ENCODE assay signal across 16 mouse cellular contexts in genomic region chr14:61796671-61797070, GRCm38 (mm10).
DNase-seq lines count a peak whose midpoint lies in the region.
"Had no signal": no experiment of that assay in that cellular context is flagged by ENCODE, and none has a peak within 500 bp of the region (broad histone marks: within the 10 kb centered on the region; RNA-seq: fewer than 3 reads in every experiment).

No protein-coding gene starts in this region.

- DNase-seq in heart, adult 11 months: peak; percentile 65
- DNase-seq in heart, adult 8-10 months (ENCODE audit: low spot score): no peak
- DNase-seq in ES-CJ7 (ENCODE audit: low read depth, low spot score): peak; percentile 55
- DNase-seq in ZHBTc4 (ENCODE audit: low read depth, low spot score): peak; percentile 20
- DNase-seq in spleen, postnatal 10 days (ENCODE audit: low spot score in 2 of 2): no peak
- DNase-seq: adrenal gland, adult 2 months; adrenal gland, postnatal 10 days; adrenal gland, postnatal 25 days; B cell, adult 2 months; cerebellum, adult 11 months; cerebellum, adult 18-20 months; cerebellum, adult 8-10 months; cerebellum, adult 9-11 months; cerebellum, postnatal 14 days; cerebellum, postnatal 36 days; embryo, embryonic 11 days had no signal

Comparison
In these comparisons a context has a peak if more than half of its experiments do, and no peak if none do; other contexts are left out.
1. DNase-seq: peak in heart, adult 11 months (single experiment), ES-CJ7 (single experiment) and ZHBTc4 (single experiment); none in heart, adult 8-10 months (single experiment) and spleen, postnatal 10 days (0 of 2).